Mouse (Mus musculus) liver, embryonic 14.5 days (tissue): Measurements from ENCODE around the gene A630001G21Rik.

Experiments
- CTCF ChIP-seq: IDR thresholded peaks from 2 replicates; pipeline ENCODE4 v1.5.1; 2016; ENCODE audit warnings: antibody characterized with exemption, low read depth, control low read depth
- EP300 ChIP-seq: IDR thresholded peaks from 2 replicates; pipeline ENCODE4 v1.6.1; 2016; ENCODE audit warnings: antibody characterized with exemption, low read depth

DNA sequence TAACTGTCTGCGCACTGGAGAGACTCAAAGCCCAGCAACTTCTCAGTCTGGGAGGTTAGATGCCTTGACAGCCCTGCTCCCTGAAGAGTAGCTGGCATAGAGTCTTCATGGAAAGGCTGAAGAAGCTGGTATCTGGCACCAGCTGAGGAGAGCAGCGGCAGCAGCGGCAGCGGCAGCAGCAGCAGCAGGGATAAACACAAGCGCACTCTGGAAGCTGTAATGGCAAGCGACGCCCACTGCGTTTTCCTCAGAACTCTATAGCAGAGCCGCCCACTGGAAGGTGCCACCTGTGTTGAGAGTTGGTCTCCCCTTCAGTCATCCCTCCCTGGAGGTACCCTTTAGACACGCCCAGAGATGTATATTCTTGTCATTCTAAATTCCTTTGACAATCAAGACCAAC lies 2.3 kb downstream of the A630001G21Rik start:
- TF ChIP-seq EP300 (no peak), CTCF (no peak)
